Mouse (Mus musculus) adipose tissue, adult 10 weeks (tissue): Measurements from ENCODE around the gene Dip2a. TPM values are rescaled to one million over a fixed set of nuclear protein-coding genes. Genes with fewer than 3 reads are reported as not detected.

ENCODE experiments used
- polyA plus RNA-seq: library from polyadenylated mRNA; stranded (reverse); fragments of 350-450 nt; fragmentation: Illumina TruSeq; extraction: RNeasy Lipid Tissue Mini Kit (QIAGEN cat#74804); gene quantifications from one replicate; pipeline ENCODE4 v1.2.3, GENCODE M21; 2014; ENCODE audit warnings: low read depth, low replicate concordance

Dip2a gene
- polyA plus RNA-seq, result 13.6 TPM

DNA sequence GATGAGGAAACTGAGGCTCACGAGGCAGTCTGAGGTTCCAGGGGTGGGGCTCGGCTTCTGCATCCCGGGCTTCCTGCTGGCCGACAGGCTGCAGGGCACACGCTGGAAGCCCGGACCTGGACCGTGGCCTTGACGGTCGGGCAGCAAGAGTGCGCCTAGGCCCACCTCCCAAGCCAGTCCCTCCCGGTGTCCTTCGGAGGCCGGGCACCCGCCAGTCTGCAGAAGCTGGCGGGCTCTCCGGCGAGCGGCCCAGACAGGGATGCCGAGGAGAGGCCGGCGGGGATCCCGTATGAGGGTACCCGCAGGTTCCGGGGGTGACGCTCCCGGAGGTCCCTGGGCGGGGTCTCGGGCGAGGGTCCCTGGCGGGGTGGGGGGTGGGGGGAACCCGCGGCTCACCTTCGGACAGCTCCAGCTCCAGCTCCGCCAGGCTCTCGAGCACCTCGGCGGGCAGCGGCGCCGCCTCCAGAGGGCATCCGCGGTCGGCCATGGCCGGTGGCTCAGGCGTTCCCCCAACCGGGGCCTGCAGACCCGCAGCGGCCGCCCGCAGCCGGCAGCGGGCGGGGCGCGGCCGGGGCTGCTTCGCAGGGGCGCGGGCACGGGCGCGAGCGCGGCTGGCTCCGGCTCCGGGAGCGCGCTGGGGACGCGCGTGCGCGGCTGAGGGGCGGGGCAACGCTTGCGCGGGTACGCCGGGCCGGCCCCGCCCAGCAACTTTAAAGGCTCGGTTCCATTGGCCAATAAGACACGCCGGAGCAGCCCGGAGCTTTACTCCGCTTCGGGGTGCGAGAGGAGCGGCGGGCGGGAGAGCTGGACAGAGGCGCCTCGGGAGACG is at the start of gene Dip2a:
Dip2a (minus strand) TSS at position 581 of the 829 bp plus-strand sequence.

DNA sequence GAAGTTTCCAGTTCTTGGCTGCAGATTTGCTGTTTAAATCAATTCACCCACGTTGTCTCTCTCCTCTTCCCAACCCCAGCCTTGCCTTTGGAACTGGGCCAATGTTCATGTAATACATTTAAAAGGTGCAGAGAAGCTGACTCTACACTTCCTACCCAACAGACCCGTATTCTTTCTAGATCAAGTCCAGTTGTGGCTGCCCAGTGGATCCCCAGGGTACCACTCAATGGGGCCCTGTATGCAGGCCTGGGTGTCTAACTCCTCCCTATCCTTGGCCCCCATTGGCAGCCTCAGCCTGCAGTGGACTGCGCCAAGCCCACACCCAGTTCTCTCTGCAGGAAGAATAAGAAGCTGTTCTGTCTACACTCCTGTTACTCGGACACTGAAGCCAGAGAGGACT is 91.6 kb downstream of the Dip2a start, which contains the start of gene S100b:
S100b (plus strand) TSS at position 318 of the 400 bp plus-strand sequence.

GRCm38 (mm10) chr10:76237341-76238225 is 107.5 kb downstream of the Dip2a start, which contains the start of gene Prmt2:
Prmt2 (minus strand) TSS chr10:76237865.

Other genes starting within 250 kb of the Dip2a start
- gene Slc5a4b, start 234.3 kb downstream of the Dip2a start, polyA plus RNA-seq, result not detected
- not detected for gene Slc5a4a, start 197.8 kb downstream of the Dip2a start, polyA plus RNA-seq
- 29.1 TPM for gene Prmt2, start 107.4 kb downstream of the Dip2a start, polyA plus RNA-seq
- 5.2 TPM for gene S100b, start 91.4 kb downstream of the Dip2a start, polyA plus RNA-seq
- not detected for gene AC141477.1, start 95.2 kb upstream of the Dip2a start, polyA plus RNA-seq
- 14.6 TPM for gene Pcnt, start 97.5 kb upstream of the Dip2a start, polyA plus RNA-seq
- gene 2610028H24Rik, start 103.8 kb upstream of the Dip2a start, polyA plus RNA-seq, result 2.1 TPM
- 26.8 TPM for gene Mcm3ap, start 123.6 kb upstream of the Dip2a start, polyA plus RNA-seq
- 3.0 TPM for gene Ybey, start 123.8 kb upstream of the Dip2a start, polyA plus RNA-seq
- 23.9 TPM for gene Lss, start 186.3 kb upstream of the Dip2a start, polyA plus RNA-seq
- gene Spatc1l, start 217.0 kb upstream of the Dip2a start, polyA plus RNA-seq, result 3.0 TPM
- gene Ftcd, start 230.4 kb upstream of the Dip2a start, polyA plus RNA-seq, result 2.0 TPM